Mouse (Mus musculus): ENCODE results near the gene Pbx1.

Pbx1 gene

DNA sequence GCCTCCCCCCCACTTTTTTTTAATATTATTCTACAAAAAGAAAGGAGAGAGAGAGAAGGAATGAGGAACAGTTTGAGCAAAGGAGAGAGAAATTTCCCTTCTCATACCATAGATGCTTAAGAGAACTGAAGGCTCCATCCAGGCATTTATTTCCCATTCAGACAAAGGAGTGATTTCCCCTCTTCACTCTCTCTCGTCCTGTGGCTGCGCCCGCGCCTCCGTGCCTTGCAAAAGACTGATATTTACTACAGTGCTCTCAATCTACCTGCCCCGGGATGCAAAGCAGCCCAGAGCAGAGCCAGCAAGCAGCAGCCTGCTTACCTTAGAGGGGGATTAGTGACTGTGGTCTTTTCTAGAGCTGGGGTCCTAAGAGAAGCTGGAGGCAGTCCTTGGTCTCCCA lies 131.6 kb downstream of the Pbx1 start:
- DNase-seq (ENCODE audit: low spot score in 2 of 2) = no peak

DNA sequence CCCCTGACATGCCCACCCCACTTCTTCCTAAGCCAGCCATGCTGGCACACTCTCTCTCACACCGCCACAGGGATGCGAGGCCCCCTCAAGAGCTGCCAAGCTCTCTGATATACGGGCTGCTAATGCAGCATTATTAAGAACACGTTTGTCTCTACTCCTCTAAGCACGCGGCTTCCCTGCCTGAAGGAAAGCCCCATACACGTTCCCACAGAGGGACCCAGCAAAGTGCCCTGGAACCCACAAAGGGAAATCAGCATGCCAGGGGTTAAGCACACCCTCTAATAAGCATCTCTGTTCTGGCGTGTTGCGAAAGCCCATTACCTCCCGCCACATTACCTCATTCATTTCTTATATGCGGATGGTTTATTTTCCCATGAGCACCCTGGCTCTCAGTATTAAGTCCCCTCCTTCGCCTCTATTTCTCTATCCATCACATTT lies 132.1 kb downstream of the Pbx1 start:
- no peak for DNase-seq (ENCODE audit: low spot score in 2 of 2)

DNA sequence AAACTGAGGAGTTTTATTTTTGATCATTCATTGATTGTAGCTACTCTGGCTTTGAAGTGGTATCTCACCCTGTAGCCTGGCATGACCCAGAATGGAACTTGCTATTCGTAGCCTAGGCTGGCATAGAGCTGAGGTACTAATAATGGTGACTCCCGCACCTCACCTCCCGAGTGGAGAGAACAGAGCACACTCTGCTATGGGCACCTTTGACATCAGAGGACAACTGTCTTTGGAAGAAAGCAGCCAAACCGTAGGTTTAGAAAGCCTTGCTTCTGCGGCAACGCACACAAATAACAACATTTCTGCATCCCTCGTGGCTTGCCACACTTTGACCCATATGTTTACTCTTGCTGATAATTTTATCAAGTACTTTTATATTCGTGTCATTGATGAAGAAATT lies 132.9 kb downstream of the Pbx1 start:
- no peak for DNase-seq (ENCODE audit: low spot score in 2 of 2)

DNA sequence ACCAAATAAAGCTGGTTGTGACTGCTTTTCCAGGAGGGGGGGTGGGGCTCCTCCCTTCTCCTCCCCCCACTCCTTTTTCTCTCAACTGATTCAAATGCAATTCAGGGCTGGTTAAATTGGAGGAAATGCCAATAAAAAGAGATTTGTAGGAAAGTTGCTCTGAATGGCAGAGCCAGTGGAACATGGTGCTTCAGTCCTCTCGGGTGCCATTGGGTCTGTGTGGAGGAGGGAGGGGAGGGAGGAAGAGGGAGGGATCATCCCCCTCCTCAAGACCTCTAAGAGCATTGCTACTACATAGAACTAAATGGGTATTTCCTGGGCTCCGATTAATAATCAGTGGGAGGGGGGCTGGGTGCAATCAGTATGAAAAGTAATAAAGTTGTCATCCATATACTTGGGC lies 135.8 kb downstream of the Pbx1 start:
- no peak for DNase-seq (ENCODE audit: low spot score in 2 of 2)

DNA sequence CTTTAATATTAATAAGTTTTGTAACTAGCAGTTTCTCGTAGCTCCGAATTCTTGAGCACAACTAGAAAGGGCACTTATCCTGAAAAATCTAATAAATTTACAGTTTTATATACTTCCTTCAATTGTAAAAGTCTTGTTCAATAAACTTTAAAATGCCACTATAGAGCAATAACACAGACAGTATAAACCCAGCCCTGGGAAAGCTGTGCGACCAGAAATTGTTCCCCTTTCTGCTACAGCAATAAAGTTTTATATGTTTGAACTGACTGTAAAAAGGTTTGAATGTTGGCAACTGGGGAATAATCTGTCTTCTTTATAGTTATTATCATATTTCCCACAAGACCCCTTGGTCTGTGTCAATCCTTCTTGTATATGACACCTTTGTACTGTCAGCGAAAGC lies 136.3 kb downstream of the Pbx1 start:
- no peak for DNase-seq (ENCODE audit: low spot score in 2 of 2)

DNA sequence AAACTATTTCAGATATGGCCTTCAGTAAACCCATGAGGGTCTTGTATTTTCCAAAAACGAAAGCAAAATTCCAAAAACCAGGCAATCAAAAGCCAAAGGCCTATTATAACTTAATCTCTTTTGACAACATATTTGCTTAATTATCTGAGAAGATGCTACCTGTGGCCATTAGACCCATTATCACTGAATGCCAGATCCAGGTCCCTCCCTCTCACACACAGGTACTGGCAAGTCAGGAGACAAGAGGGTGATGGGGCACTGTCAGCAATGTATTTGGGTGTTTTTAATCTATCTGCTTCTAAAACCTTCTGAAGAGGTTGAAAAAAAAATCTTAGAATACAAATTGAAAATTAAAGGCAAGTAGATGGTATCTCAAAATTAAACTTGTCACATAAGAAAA lies 138.4 kb downstream of the Pbx1 start:
- no peak for DNase-seq (ENCODE audit: low spot score in 2 of 2)

DNA sequence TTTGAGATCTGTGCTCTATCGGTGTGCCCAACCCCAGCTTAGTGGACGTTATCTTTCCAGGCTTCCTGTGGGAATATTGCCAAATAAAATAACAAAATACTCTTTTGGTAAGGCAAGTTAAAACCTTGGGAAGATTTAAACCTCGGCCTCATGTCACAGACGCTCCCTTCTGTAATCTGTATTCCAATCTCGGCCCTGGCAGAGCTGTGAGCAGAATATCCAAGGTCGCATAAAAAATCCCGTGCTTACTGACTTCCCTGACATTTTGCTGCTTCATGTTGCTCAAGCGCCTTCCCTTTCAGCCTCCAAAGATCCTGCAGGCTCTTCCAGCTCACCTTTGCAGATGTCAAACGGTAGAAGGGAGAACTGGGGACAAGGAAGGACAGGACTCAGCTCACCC lies 140.0 kb downstream of the Pbx1 start:
- no peak for DNase-seq (ENCODE audit: low spot score in 2 of 2)

DNA sequence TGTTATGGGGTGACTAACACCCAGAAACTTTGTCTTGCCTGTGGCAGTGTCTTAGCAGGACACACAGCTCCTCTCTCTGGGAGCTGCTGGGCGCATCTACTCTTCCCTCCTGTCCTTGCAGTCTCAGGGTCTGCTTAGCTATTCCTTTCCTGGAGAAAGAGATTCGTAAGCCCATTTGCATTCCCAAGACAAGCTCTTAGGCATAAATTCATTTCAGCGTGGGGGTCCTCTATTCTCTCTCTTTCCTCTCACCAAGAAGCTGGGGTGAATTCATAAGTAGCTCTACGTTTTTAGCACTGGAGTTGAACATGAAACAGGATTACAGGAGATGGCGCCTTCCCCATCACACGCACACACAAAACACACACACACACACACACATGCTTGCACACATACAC lies 140.4 kb downstream of the Pbx1 start:
- DNase-seq (ENCODE audit: low spot score in 2 of 2) = no peak

DNA sequence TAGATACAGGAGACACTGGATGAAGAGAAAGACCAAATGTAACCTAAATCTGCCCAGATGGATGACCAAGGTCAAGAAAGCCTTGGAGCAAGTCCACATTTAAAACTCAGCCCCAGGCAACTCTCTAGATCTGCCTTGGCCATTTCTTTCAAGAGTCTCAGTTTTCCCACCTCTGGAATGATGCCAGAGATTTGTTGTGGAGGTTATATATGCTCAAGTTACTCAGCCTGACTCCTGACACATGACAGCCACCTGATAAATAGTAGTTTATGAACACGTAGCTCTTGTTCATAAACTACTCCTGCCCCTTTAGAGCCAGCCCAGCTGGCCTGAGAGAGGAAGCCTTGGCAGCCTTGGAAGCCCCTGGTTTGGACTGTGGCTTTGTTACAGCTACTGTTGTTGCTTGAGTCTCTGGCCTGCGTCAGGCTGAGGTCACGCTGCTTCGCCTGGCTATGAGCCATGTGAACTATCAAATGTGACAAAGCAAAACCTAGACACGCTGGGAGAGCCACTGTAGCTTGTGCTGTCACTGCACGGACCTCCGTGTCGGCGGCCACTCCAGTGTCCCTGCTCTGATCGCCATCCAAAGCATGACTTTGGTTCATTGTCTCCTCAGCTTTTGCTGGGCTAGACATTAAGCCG lies 140.9 kb downstream of the Pbx1 start:
- peak; percentile 77 to 86 for DNase-seq (ENCODE audit: low spot score in 2 of 2)

DNA sequence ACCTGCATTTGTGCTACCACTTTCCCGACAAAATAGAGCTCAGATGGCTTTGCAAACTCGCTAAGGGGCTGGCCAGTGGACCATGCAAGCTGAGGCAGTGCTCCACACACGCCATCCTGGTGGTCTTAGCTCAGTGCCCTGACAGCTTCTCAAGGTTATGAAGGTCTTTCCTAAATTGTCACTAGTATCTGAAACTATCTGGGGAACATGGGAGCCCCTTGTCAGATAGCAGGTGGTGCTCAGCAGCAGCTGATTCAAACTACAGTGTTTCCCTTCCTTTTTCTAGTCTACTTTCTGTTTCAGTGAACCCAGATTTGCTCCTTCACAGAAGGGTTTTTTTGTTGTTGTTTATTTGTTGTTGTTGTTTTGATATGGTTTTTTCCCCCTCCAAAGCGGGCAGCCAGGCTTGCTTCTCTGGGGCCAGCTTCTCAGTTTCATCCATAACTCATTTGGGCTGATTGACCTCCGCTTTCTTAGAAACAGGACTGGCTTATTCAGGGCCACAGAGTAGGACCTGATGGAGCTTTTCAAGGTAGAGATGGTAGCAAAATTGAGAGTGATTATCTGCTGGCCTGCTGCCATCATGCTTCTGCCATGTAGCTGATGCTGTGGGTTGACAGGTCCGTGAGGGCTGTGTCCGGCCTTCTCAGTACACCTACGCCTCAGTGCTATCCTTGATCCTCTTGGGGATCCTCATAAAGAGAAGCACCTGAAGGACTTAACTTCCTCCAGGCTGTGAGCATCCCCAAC lies 141.7 kb downstream of the Pbx1 start:
- no peak for DNase-seq (ENCODE audit: low spot score in 2 of 2)

DNA sequence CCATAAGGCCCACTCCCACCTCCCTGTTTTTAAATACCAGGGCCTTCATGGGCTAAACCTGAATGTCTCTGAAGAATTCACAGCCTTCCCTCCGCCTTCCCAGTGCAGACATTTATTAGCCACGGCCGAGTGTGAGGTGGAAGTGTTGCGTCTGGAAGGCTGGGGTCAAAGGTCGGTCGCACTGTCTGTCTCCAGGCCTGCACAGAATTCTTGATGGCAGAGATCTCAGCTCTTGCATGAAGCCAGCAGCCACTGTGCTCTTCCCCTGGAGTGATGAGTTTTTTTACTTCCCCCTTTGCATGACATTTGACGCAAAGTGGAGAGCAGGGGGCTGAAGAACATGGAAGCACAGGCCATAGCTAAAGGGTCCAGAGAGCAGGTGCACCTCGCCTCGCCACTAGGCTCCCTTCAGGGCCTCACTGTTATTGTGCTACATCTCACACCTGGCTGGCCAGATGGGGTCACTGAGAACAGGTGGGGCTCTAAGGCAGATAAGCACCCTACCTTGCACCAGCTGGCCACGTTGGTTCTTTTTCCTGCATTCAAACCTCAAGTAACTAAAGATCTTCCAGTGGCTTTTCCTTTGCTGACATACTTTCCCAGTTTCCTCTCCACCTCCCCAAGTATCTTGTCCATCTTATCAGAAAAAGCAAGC lies 143.1 kb downstream of the Pbx1 start:
- DNase-seq (ENCODE audit: low spot score in 2 of 2) = no peak

DNA sequence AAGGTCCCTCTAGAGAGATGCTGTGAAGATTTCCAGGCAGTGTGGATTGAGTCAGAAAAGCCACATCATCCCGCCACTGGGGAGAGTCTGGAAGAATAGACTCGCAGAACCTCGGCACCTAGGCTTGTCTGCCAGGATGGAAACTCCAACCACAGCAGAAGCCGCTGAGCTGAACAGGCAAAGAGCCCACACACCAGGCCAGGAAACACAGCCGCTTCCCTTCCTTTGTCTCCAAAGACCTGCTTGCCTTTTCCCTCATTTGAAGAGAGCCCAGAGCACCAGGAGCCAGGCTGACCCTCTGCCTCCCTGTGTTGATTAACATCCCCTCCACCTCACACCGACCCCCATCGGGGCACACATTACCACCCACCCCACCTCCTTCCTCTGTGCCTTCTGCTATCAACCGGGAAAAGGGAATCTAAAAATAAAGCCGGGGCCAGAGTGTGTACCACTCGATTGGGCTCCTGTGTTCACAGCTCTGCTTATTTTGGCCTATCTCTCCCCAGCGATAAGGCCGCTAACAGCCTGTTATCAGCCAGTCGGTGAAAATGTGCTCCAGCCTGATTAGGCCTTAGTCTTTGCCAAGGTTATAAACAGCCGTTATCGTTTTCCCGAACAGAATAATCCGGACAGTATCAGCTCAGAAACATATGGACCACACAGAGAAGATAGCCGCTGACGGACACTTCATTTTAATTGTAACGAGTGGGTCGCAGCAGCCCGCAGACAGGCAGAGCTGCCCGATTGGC lies 144.1 kb downstream of the Pbx1 start:
- peak; percentile 78 to 83 for DNase-seq (ENCODE audit: low spot score in 2 of 2)

DNA sequence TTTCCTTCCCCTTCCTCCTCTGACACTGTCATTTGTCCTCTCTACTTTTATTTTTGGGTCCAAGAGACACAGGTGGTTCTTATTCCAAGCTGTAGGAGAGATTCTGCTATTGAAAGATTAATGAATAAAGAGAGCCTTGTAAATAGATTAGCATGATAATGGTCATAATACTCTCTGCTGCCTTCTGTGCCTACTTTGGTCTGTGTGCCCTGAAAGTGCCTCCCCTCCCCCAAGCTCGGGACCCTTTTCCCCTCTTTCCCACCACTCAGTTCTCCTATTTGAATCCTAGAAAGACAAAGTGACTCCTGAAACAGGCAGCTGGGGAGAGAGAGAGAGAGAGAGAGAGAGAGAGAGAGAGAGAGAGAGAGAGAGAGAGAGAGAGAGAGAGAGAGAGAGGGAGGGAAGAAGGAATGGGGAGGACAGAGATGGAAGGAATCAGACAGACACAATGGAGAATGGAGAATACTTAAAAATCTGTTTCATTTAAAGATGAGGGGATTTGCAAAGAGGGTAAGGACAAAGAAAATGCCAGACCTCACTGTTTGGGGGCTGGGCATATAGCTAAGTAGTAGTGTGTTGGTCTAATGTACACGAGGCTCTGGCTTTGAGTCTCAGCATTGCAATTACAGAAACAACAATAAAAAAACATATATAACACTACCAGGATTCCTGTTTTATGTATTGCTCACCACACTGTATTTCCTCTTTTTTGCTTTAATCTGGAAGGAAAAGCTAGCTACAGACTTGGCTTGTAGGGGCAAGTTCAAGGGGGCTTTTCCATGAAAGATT lies 145.0 kb downstream of the Pbx1 start:
- no peak for DNase-seq (ENCODE audit: low spot score in 2 of 2)

DNA sequence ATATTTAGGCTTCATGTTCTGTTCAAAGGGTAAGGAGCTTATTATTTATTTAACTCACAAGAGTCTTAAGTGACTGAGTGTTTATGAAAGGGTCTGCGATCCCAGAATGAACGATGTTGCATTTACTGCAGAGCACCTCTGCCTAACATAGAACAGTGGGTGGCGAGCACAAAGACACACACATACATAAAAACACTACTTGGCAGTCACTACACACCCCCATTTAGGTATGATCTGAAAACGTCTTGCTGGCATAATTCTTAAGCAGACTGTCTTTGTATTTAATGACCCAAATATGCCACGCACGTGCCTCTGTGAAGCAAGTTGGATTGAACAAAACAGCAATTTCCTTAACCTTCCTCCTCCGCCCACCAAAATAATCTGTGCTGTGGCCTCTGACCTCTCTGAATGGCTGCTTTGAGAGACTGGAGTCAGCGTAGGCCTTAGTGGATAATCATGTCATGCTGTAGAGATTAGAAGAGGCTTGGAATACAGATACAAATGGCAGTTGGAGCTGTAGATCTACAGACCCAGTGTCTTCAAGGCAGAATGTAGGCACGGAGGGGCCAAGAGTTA lies 147.4 kb downstream of the Pbx1 start:
- no peak for DNase-seq (ENCODE audit: low spot score in 2 of 2)

DNA sequence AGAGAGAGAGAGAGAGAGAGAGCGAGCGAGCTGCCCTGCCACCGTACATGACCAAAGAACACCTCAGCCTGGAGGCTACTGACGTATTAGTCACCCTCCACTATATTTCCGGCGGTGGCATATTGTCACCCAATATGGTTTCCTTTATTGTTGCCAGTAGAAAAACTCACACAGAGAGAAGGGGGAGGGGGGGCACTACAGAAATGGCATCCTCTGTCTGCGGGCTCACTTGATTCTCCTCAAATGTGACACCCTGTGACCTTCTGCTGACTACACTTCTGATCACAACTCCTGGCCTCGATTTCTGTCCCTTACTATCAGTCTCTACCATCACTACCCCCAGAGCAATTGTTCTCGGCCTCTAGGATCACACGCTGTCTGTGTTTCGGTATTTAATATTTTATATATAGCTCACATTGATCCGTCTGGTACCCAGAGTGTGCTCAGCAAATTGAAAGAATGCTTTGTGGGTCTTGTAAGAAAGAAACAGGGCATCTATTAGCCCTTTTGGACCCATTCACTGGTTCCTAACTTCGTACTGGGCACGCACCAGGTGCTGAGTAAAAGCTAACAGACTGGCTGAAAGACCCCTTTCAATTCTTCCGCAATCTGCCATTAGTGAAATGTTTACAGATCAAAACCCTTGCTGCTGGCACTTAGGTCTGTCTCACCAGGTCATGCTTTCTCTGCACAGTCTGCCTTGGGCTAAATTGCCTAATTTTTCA lies 148.1 kb downstream of the Pbx1 start:
- no peak for DNase-seq (ENCODE audit: low spot score in 2 of 2)

DNA sequence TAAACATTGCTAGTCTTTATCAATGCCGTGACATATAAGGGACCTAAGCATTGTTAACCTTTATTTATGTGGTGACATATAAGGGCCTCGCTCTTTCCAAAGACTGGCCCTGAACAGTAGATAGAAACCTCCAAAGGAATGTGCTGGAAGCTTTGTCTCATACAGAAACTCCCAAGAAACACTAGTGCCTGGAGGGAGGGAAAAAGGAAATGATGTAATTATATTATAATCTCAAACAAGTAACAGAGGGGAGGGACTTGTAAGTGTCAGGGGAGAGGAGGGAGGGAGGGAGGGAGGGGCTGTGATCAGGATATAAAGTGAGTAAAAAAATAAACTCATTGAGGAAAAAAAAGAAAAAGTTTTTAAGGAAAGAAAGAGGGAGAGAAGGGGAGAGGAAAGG lies 148.6 kb downstream of the Pbx1 start:
- no peak for DNase-seq (ENCODE audit: low spot score in 2 of 2)

DNA sequence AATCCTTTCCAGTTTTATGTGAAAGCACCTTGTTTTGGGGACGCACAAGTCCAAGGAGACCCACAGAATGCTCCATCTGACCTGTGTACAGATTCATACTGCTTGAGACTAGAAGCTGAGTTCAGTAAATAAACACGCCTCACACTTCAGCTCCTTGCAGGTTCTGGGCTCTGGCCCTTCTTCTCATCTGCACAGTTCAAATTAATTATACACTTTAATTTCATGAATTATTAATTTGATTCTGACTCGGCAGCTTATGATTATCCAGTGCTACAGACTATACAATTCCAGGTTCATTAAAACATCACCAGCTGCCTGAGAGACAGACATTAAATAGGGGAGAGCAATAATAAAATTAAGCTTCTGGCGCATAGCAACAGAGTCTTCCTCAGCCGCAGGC lies 156.4 kb downstream of the Pbx1 start:
- no peak for DNase-seq (ENCODE audit: low spot score in 2 of 2)

DNA sequence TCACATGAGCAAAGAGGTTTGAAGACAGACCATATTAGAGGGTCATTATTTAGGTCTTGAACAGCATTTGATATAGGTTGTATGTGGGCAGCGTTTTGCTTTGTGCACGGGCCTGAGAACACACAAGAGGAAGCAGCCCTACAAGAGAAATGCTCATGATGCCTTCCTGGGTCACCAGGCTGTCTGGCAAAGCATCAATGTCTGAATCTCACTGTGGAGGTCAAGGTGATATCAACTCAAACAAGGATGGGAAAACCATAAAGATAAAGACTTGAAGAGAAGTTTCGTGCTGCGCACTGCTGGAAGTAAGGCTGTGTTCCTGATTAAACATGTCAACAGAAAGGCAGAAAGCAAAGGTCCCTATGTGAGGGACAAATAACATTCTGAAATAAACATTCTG lies 157.8 kb downstream of the Pbx1 start:
- DNase-seq (ENCODE audit: low spot score in 2 of 2) = no peak

DNA sequence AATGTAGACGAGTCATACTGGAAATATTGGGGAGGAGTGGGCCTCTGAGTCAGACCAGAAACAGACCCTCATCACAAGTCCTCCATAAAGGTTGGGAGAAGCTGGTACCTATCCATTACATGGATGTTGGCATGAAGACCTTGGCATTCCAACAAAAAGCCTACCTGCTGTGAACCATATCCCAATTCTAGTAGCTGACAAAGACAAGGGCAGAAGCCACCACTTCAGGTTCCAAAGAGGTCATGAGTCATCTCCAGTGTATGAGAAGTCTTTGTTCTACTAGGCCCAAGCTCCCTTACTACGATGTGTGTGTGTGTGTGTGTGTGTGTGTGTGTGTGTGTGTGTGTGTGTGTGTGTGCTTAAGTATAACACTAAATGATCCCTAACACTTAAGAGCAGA lies 160.0 kb downstream of the Pbx1 start:
- DNase-seq (ENCODE audit: low spot score in 2 of 2) = no peak

DNA sequence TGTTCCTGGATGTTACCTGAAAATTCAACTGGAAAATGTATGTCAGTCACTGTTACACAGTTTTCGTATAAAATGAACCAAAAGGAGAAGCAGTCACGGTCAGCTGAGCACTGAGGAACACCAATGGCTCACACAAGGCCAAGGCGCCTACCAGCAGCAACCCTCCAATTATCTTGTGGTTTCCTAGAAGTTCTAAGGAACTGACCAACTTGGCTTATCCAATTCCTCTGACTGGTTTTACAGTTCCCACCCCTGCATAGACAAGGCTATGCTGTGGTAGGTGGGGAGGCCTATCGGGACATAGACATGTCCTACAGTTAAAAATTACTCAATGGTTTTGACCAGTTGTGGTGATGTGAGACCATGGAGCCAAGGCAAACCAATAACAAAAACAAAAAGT lies 160.9 kb downstream of the Pbx1 start:
- DNase-seq (ENCODE audit: low spot score in 2 of 2) = no peak
